Mouse (Mus musculus) adrenal gland, postnatal 10 days (tissue): ENCODE measurements around the gene Kcnmb1. TPM values are rescaled to one million over a fixed set of nuclear protein-coding genes. Genes with fewer than 3 reads are reported as not detected.

Experiments
- DNase-seq: peaks from one replicate; pipeline ENCODE4 v3.0.0; 2021; ENCODE audit warnings: mixed read lengths
- long read RNA-seq, 2 experiments: library from polyadenylated mRNA; stranded (forward); transcript quantifications; one replicate each; pipeline ENCODE4 v2.0.0; 2021
- total RNA-seq, 2 experiments: library from RNA; stranded (reverse); gene quantifications; 2 replicates each; pipeline ENCODE4 v1.2.3; 2021

The Kcnmb1 gene
- under 1 TPM; 0.12 to 0.42 TPM for total RNA-seq
- long read RNA-seq, experiment 1 = 0 reads
- long read RNA-seq, experiment 2 = 0 reads

- no peak for DNase-seq
These were observed at the start of gene Kcnmb1 for GRCm38 (mm10) chr11:33962688-33963407. Gene Kcnmb1, plus strand, starts transcription at chr11:33963013.

GRCm38 (mm10) chr11:33913061-33913460 is 49.8 kb upstream of the Kcnmb1 start:
- DNase-seq = no peak

DNA sequence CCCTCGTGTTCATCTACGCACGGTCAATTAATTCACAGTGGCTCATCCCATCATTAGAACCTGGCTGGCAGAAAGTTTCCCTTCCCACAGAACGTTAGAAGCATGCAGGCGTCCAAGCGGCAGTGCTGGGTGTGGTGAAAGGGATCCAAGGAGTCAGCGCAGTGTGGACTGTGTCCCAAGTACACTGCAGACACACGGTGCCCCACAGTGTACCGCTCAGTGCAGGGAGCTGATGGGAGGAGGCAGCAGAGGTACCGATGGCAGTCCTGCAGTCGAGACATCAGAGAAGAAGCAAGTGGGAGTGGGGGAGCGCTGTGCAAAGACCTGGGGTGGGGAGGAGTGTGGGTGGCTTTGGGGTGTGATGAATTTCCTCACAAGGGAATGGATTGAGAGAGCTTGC is 48.6 kb upstream of the Kcnmb1 start:
- DNase-seq = no peak

- peak; percentile 83 for DNase-seq
These were observed 45.2 kb upstream of the Kcnmb1 start for GRCm38 (mm10) chr11:33917574-33917973.

DNA sequence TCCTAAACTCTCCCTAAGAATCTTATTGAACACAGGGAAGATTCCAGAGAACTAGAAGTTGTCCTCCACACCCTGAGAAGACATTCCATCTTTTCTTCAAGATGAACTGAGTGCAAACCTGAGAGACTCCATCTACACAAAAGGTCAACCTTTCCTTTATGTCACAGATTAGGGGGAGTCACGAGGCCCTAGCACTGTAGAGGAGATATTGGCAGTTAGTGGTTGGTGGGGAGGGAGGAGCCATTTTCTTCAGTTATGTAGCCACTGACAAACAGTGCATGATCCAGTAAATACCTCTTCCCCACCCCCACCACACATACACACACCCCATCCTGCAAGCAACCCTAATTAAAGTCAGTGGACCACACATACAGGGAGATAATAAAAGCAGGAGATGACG is 44.4 kb upstream of the Kcnmb1 start:
- DNase-seq = no peak

- DNase-seq = no peak
These were observed 43.0 kb upstream of the Kcnmb1 start for GRCm38 (mm10) chr11:33919826-33920225.

GRCm38 (mm10) chr11:33921451-33921850 is 41.4 kb upstream of the Kcnmb1 start:
- DNase-seq = no peak

- no peak for DNase-seq
These were observed 39.8 kb upstream of the Kcnmb1 start for GRCm38 (mm10) chr11:33923031-33923430.

DNA sequence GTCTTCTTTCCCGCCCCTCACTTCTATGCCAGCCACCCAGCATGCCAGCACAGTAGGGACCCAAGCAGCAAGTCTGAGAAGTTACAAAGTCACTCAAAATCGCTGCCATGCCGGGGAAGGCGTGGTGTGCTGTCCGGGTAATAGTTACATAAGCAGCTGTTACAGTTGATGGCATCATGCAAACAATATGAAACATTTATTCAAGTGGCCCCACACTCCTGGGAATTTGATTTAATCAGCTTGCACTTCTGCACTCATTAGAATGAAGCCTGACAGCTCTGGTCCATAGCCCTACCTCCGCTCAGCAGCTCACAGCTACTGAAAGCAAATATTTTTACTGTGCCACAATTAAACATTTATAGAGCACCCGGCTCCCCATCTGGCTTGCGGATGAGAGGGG is 37.0 kb upstream of the Kcnmb1 start:
- DNase-seq = no peak

DNA sequence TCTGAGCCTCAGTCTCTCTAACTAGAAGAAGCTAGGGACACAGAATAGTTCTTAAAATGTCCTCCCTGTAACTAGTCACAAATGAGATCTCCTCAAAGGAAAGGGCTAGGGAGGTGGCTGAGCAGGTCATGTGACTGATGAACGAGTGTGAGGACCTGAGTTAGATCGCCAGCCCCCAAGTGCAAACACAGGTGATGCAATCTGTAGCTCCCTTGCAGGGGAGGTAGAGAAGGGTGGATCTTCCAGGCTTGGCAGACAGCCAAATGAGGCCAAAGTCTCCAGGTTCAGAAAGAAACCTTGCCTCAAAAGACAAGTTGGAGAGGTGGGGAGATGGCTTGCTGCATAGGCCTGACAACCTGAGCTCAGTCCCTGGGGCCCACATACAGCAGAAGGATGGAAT is 36.3 kb upstream of the Kcnmb1 start:
- DNase-seq = no peak

DNA sequence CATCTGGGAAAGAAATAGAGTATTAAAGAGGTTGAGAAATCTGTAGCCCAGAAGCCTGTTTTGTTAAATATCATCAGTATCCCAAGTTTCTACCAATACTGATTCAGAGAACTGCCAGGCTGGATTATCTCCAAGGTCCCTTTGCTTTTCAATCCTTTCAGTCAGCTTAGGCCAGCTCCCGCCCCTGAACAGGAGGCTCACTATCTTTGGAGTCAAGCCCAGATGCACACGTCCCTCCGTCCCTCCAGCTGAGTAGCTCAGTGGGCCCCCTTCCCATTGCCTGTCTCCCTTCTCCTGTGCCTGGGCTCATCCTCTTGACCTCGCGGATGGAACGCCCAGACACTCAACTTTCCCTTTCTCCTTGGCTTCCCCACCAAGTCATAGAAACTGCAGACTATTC is 35.5 kb upstream of the Kcnmb1 start:
- DNase-seq = no peak

DNA sequence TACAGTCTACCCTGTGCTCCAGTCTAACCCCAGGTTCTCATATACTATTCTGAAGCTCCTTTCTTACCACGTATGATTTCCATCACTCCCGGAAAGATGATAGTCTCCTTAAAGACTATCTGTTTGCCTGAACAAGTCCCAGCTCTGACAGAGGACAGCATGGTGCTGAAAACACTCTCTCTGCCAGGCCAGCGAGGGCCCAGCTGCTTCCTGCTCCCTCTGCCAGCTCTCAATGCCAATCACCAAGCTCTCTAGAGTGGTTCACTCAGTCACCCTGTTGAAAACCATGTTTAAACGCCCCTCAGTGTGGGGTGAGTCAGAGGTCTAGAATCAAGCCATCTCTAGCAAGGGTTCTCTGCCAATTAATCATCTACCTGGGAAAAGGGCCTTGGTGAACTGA is 35.0 kb upstream of the Kcnmb1 start:
- no peak for DNase-seq

DNA sequence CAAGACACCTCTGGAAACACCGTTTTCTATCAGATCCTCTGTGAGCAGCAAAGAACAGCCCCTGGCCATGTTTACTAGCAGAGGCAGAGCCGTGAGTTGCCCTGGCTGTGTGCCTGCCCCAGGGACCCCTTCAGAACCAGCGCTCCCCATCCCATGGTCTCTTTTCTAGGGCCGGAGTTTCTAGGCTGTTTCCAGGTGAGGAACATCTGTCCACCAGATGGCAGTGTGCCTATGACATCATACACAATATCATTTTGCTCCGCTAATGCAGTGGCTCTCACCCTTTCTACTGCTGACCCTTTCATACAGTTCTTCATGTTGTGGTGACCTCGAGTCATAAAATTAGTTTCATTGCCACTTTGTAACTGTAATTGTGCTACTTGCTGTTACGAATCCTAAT is 34.2 kb upstream of the Kcnmb1 start:
- peak; percentile 51 for DNase-seq

- no peak for DNase-seq
These were observed 33.4 kb upstream of the Kcnmb1 start for GRCm38 (mm10) chr11:33929412-33929811.

DNA sequence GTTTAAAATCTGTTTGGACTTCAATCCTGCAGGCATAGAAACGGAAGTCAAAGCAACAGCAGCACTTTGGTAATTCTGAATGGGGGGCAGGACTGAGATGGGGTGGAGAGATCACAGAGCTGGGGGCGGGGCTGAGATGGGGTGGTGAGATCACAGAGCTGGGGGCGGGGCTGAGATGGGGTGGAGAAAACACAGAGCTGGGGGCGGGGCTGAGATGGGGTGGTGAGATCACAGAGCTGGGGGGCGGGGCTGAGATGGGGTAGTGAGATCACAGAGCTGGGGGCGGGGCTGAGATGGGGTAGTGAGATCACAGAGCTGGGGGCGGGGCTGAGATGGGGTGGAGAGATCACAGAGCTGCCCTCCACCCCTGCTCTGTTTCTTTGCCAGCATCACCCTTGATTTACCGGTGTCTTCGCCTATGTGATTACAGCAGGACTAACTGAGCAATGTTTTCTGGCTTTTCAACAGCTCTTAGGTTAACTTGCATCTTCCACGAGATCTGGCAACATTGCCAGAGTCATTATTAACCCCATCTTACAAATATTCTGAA is 30.9 kb upstream of the Kcnmb1 start:
- peak; percentile 15 for DNase-seq

- DNase-seq = no peak
These were observed 30.3 kb upstream of the Kcnmb1 start for GRCm38 (mm10) chr11:33932386-33933111.

DNA sequence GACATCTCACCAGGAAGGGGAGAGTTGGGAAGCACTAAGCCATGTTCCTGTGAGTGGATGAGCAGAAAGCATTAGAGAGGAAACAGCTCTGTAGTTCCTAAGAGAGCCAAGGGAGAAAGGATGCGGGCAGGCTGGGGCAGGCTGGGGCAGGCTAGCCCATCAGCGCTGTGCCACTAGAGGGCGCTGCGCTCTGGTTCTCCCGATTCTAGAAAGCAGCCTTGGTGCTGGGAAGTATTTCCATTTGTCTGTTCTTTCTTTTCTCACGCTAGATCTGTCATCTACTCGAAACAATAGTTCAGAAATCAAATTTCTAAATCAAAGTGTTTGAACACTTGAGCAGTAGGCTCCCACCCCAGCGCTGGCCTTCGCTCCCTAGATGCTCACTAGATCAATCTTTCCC is 28.5 kb upstream of the Kcnmb1 start:
- no peak for DNase-seq

DNA sequence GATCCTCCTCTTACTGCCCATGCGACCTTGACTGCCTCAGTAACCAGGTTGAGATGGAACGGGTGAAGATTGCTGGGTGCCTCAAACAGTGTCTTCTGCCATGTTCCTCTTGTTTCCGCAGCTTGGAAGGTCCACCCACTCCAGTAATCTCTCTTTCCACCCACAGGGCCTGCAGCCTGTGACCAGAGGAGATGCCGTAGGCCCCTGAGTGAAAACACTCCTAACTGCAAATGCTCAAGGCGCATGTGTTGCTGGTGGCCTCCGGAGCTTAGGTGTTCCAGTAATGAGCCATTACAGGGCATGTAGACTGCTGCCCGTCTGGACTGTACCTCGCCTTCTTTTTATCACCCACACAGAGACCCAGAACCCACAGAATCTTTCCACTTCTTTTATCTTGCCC is 25.2 kb upstream of the Kcnmb1 start:
- no peak for DNase-seq

DNA sequence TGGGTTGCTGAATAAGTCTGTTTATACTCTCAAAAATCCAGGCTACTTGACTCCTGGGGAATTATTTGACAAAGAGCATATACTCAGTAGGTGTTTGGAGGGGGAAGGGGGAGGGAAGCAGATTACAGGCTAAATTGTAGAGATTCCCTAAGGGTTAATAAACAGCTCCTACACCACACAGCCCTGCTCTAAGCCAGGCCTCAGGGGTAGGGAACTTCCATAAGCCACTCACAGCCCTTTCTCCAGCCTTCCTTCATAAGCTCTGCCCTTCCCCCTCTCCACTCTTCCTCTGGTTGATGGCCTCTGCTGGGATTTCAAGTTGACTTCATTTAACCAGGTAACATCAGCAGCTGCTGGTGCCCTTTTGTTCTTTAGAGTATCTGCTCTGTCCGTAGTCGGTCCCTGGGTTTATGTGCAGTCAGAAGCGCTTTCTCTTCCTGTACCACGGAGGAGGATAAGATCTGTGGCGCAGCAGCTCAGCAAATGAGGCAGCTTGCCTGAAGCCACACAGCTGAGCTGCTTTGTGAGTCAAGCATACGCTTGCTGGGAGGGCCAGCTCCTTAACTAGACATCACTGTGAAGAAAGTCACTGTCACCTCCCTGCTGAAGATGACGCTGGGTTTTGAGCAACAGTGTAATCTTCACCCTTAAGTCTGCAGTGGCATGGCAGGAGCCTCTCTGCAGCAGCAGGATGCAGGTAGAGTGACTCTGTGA is 24.1 kb upstream of the Kcnmb1 start:
- no peak for DNase-seq

DNA sequence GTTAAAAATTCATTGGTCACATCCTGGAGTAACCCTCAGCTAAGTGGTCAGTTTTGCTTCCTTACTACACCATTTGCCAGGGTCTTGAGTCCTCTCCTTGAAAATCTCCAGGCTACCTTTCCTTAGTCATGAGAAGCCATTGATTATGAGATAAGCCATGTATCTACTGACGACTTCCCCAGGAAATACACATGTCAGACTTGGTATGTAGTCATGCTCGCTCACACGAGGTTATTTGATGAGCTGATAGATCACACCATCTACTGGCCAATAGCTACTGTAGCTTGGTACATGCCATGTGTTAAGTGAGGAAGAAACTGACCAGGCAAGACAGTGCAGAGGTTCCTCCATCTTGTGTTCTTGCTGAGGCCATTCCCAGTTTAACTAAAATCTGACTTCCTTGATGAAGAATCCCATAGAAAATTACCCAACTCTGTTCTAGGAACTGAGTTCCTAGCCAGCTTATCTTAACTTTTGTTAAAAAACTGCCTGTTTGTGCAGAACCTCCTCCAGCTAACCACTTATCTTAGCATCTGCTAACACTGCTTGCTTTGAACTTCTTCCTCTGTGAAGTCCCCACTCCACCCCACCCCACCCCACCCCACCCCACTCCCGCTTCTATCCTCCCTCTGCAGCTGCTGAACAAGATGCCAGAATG is 23.2 kb upstream of the Kcnmb1 start:
- no peak for DNase-seq

GRCm38 (mm10) chr11:33943565-33943964 is 19.2 kb upstream of the Kcnmb1 start:
- DNase-seq = no peak

DNA sequence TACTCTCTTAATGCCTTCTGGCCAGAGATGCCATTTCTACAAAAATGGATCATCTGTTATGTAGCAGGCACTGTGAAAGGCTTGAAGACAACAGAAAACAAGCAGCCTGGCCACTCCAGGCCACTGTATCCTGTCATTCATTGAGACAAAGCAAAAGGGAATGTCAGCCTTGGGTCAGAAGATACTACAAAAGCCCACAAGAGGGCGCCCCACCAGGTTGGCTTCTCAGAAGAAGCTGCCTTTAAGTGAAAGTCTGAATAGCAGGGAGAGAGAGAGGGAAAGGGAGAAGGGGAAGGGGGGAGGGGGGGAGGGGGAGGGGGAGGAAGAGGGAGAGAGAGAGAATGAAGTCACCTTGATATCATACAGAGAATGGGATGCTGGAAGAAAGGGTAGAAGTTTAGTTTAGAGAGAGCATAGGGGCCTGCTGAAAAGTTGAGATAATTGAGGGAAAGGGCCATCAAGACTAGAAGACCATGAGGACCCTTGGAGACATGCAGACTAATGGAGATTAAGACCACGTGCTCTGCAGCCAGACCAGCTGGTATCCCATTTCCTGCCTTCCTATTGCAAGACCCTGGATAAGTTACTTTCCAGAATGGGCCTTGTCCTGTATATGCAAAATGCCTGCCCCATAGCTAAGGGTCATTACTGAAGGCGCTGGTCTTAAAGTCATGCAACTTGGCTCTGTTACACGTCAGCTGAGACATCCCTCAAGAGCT is 18.6 kb upstream of the Kcnmb1 start:
- DNase-seq = peak; percentile 25
